Mouse (Mus musculus): Measurements from ENCODE around the gene Polr2f. TPM values are rescaled to one million over a fixed set of nuclear protein-coding genes. Genes with fewer than 3 reads are reported as not detected.

Polr2f gene
- polyA plus RNA-seq, 1 experiment from 2014 or later, result 264 TPM

GRCm38 (mm10) chr15:79164251-79164650 lies 23.4 kb downstream of the Polr2f start:
- Histone ChIP-seq H3K9me3 (ENCODE audit: low read length) (no peaks in the 10 kb centered on the region), H3K4me1 (ENCODE audit: insufficient read depth, low read length) (peaks cover 4% of the 10 kb centered on the region; the same call in 1 of the 2 replicates), H3K27me3 (ENCODE audit: insufficient read depth, low read length) (peaks cover 51% of the 10 kb centered on the region), H3K27ac (ENCODE audit: low read length) (no peak overlapping the region), H3K4me2 (replicated peaks; ENCODE audit: low read depth, low read length) (no peak overlapping the region), H3K9ac (replicated peaks; ENCODE audit: low read length) (no peak overlapping the region), H3K4me3 (ENCODE audit: low read length) (no peak overlapping the region; the same call in 1 of the 2 replicates), H3K36me3 (ENCODE audit: insufficient read depth, low read length) (no peaks in the 10 kb centered on the region)
- 17% methylated on average over 15 of the region's 15 CpGs for WGBS
- ATAC-seq (ENCODE audit: low FRiP score, low TSS enrichment), result no peak

- H3K36me3 ChIP-seq (ENCODE audit: insufficient read depth, low read length), result no peaks in the 10 kb centered on the region
- H3K4me2 ChIP-seq (replicated peaks; ENCODE audit: low read depth, low read length), result no peak within 1 kb of the TSS
- no peak for ATAC-seq (ENCODE audit: low FRiP score, low TSS enrichment)
- H3K4me1 ChIP-seq (ENCODE audit: insufficient read depth, low read length), result peaks cover 4% of the 10 kb centered on the region; the same call in 1 of the 2 replicates
- 49% methylated on average over 5 of the region's 5 CpGs for WGBS
- no peak within 1 kb of the TSS for H3K27ac ChIP-seq (ENCODE audit: low read length)
- no peak within 1 kb of the TSS for H3K9ac ChIP-seq (replicated peaks; ENCODE audit: low read length)
- H3K4me3 ChIP-seq (ENCODE audit: low read length), result no peak within 1 kb of the TSS; the same call in 1 of the 2 replicates
- no peaks in the 10 kb centered on the region for H3K9me3 ChIP-seq (ENCODE audit: low read length)
- H3K27me3 ChIP-seq (ENCODE audit: insufficient read depth, low read length), result peaks cover 51% of the 10 kb centered on the region
Measured at GRCm38 (mm10) chr15:79165140-79165539, 24.3 kb downstream of the Polr2f start, which contains the start of gene Sox10. Gene Sox10 (minus strand): TSS chr15:79165240.

- no peaks in the 10 kb centered on the region for H3K36me3 ChIP-seq (ENCODE audit: insufficient read depth, low read length)
- H3K4me1 ChIP-seq (ENCODE audit: insufficient read depth, low read length), result peaks cover 4% of the 10 kb centered on the region; the same call in 1 of the 2 replicates
- peaks cover 46% of the 10 kb centered on the region for H3K27me3 ChIP-seq (ENCODE audit: insufficient read depth, low read length)
- H3K9ac ChIP-seq (replicated peaks; ENCODE audit: low read length), result no peak overlapping the region
- no peak overlapping the region for H3K27ac ChIP-seq (ENCODE audit: low read length)
- H3K4me3 ChIP-seq (ENCODE audit: low read length), result no peak overlapping the region
- no peaks in the 10 kb centered on the region for H3K9me3 ChIP-seq (ENCODE audit: low read length)
- 56% methylated on average over 8 of the region's 8 CpGs for WGBS
- H3K4me2 ChIP-seq (replicated peaks; ENCODE audit: low read depth, low read length), result no peak overlapping the region
- ATAC-seq (ENCODE audit: low FRiP score, low TSS enrichment), result no peak
Measured at GRCm38 (mm10) chr15:79166712-79167111, 25.9 kb downstream of the Polr2f start.

- Histone ChIP-seq H3K4me2 (replicated peaks; ENCODE audit: low read depth, low read length) (no peak overlapping the region), H3K36me3 (ENCODE audit: insufficient read depth, low read length) (no peaks in the 10 kb centered on the region), H3K9me3 (ENCODE audit: low read length) (no peaks in the 10 kb centered on the region), H3K4me1 (ENCODE audit: insufficient read depth, low read length) (no peaks in the 10 kb centered on the region), H3K27ac (ENCODE audit: low read length) (no peak overlapping the region), H3K4me3 (ENCODE audit: low read length) (no peak overlapping the region), H3K27me3 (ENCODE audit: insufficient read depth, low read length) (no peaks in the 10 kb centered on the region), H3K9ac (replicated peaks; ENCODE audit: low read length) (no peak overlapping the region)
- WGBS, result 49% methylated on average over 6 of the region's 6 CpGs
- ATAC-seq (ENCODE audit: low FRiP score, low TSS enrichment), result no peak
Measured at GRCm38 (mm10) chr15:79176905-79177304, 36.1 kb downstream of the Polr2f start.

GRCm38 (mm10) chr15:79185213-79185612 lies 44.4 kb downstream of the Polr2f start:
- Histone ChIP-seq H3K4me1 (ENCODE audit: insufficient read depth, low read length) (no peaks in the 10 kb centered on the region), H3K4me2 (replicated peaks; ENCODE audit: low read depth, low read length) (no peak overlapping the region), H3K27me3 (ENCODE audit: insufficient read depth, low read length) (no peaks in the 10 kb centered on the region), H3K9ac (replicated peaks; ENCODE audit: low read length) (no peak overlapping the region), H3K4me3 (ENCODE audit: low read length) (no peak overlapping the region), H3K27ac (ENCODE audit: low read length) (no peak overlapping the region), H3K36me3 (ENCODE audit: insufficient read depth, low read length) (no peaks in the 10 kb centered on the region), H3K9me3 (ENCODE audit: low read length) (no peaks in the 10 kb centered on the region)
- no peak for ATAC-seq (ENCODE audit: low FRiP score, low TSS enrichment)
- WGBS, result 74% methylated on average over 10 of the region's 10 CpGs

GRCm38 (mm10) chr15:79187819-79188218 lies 47.0 kb downstream of the Polr2f start:
- Histone ChIP-seq H3K9me3 (ENCODE audit: low read length) (peaks cover 4% of the 10 kb centered on the region; the same call in 1 of the 2 replicates), H3K4me1 (ENCODE audit: insufficient read depth, low read length) (0 out of 2 replicates have a peak, but pooled peaks cover under 1% of the 10 kb centered on the region), H3K27ac (ENCODE audit: low read length) (no peak overlapping the region), H3K9ac (replicated peaks; ENCODE audit: low read length) (no peak overlapping the region), H3K27me3 (ENCODE audit: insufficient read depth, low read length) (no peaks in the 10 kb centered on the region), H3K36me3 (ENCODE audit: insufficient read depth, low read length) (no peaks in the 10 kb centered on the region), H3K4me2 (replicated peaks; ENCODE audit: low read depth, low read length) (no peak overlapping the region), H3K4me3 (ENCODE audit: low read length) (no peak overlapping the region)
- ATAC-seq (ENCODE audit: low FRiP score, low TSS enrichment), result no peak
- 95% methylated on average over 8 of the region's 8 CpGs for WGBS

GRCm38 (mm10) chr15:79191426-79191825 lies 50.6 kb downstream of the Polr2f start:
- H3K4me2 ChIP-seq (replicated peaks; ENCODE audit: low read depth, low read length), result no peak overlapping the region
- H3K9ac ChIP-seq (replicated peaks; ENCODE audit: low read length), result no peak overlapping the region
- no peaks in the 10 kb centered on the region for H3K27me3 ChIP-seq (ENCODE audit: insufficient read depth, low read length)
- H3K4me3 ChIP-seq (ENCODE audit: low read length), result no peak overlapping the region
- H3K36me3 ChIP-seq (ENCODE audit: insufficient read depth, low read length), result no peaks in the 10 kb centered on the region
- H3K4me1 ChIP-seq (ENCODE audit: insufficient read depth, low read length), result 0 out of 2 replicates have a peak, but pooled peaks cover 10% of the 10 kb centered on the region
- H3K9me3 ChIP-seq (ENCODE audit: low read length), result peaks cover 4% of the 10 kb centered on the region; the same call in 1 of the 2 replicates
- no peak overlapping the region for H3K27ac ChIP-seq (ENCODE audit: low read length)
- ATAC-seq (ENCODE audit: low FRiP score, low TSS enrichment), result no peak
- WGBS, result 93% methylated on average over 2 of the region's 2 CpGs

- Histone ChIP-seq H3K9me3 (ENCODE audit: low read length) (peaks cover 4% of the 10 kb centered on the region; the same call in 1 of the 2 replicates), H3K27ac (ENCODE audit: low read length) (no peak overlapping the region), H3K9ac (replicated peaks; ENCODE audit: low read length) (no peak overlapping the region), H3K4me2 (replicated peaks; ENCODE audit: low read depth, low read length) (0 out of 2 replicates have a peak overlapping the region, but pooled peaks have one; percentile 18), H3K4me3 (ENCODE audit: low read length) (no peak overlapping the region), H3K36me3 (ENCODE audit: insufficient read depth, low read length) (no peaks in the 10 kb centered on the region), H3K4me1 (ENCODE audit: insufficient read depth, low read length) (0 out of 2 replicates have a peak, but pooled peaks cover 10% of the 10 kb centered on the region), H3K27me3 (ENCODE audit: insufficient read depth, low read length) (no peaks in the 10 kb centered on the region)
- WGBS, result 82% methylated on average over 6 of the region's 6 CpGs
- 0 out of 2 replicates have a peak, but pooled peaks have one; percentile 43 for ATAC-seq (ENCODE audit: low FRiP score, low TSS enrichment)
Measured at GRCm38 (mm10) chr15:79192450-79192849, 51.6 kb downstream of the Polr2f start.

GRCm38 (mm10) chr15:79192885-79193845 lies 52.4 kb downstream of the Polr2f start:
- Histone ChIP-seq H3K4me3 (ENCODE audit: low read length) (no peak overlapping the region), H3K4me2 (replicated peaks; ENCODE audit: low read depth, low read length) (peak overlapping the region; percentile 18; the same call in 1 of the 2 replicates), H3K27me3 (ENCODE audit: insufficient read depth, low read length) (no peaks in the 10 kb centered on the region), H3K4me1 (ENCODE audit: insufficient read depth, low read length) (0 out of 2 replicates have a peak, but pooled peaks cover 10% of the 10 kb centered on the region), H3K36me3 (ENCODE audit: insufficient read depth, low read length) (no peaks in the 10 kb centered on the region), H3K9ac (replicated peaks; ENCODE audit: low read length) (no peak overlapping the region), H3K9me3 (ENCODE audit: low read length) (peaks cover 4% of the 10 kb centered on the region; the same call in 1 of the 2 replicates), H3K27ac (ENCODE audit: low read length) (peak overlapping the region; percentile 37)
- 41% methylated on average over 27 of the region's 27 CpGs for WGBS
- peak; percentile 47; the same call in 1 of the 2 replicates for ATAC-seq (ENCODE audit: low FRiP score, low TSS enrichment)
